Mouse (Mus musculus): ENCODE results near the gene Pgap2. TPM values are rescaled to one million over a fixed set of nuclear protein-coding genes. Genes with fewer than 3 reads are reported as not detected.

The Pgap2 gene
- total and polyA plus RNA-seq, 3 experiments, result 18.3 to 38.5 (median 23.7) TPM

- Histone ChIP-seq H3K27me3 (replicated peaks) (no peaks in the 10 kb centered on the region), H3K79me2 (replicated peaks; ENCODE audit: control insufficient read depth, extremely low read depth, insufficient read depth, poor library complexity, severe bottlenecking) (no peaks in the 10 kb centered on the region), H3K36me3 (replicated peaks in 1 of 2; ENCODE audit: control insufficient read depth in 1 of 2, insufficient read depth in 1 of 2, low read length in 1 of 2) (peaks cover 0 to 11% of the 10 kb centered on the region in 2 experiments), H3K9me3 (replicated peaks; ENCODE audit: low read length) (no peaks in the 10 kb centered on the region), H3K4me3 (replicated peaks in 1 of 3; ENCODE audit: low read depth in 2 of 3, low read length in 2 of 3, poor library complexity in 1 of 3) (no peak overlapping the region), H3K4me2 (ENCODE audit: insufficient read depth, low read depth, poor library complexity, severe bottlenecking) (peak overlapping the region; percentile 57; the same call in 1 of the 2 replicates), H3K4me1 (ENCODE audit: control insufficient read depth in 1 of 2, insufficient read depth in 2 of 2) (peaks cover 0 to 9% of the 10 kb centered on the region in 2 experiments; a peak in 2 of 4 replicates), H3K9ac (ENCODE audit: insufficient read depth, low read depth) (no peak overlapping the region), H3K27ac (ENCODE audit: insufficient read depth, low read depth) (no peak overlapping the region)
- dilution Hi-C loops (cut with MboI; ENCODE audit: extremely low pct_ligation_motif_present, extremely low pct_unique_long_range_greater_than_20kb, low sequenced_read_pairs) (no loop called here), in situ Hi-C loops (cut with MboI; ENCODE audit: low pct_ligation_motif_present, low pct_unique_long_range_greater_than_20kb, low sequenced_read_pairs) (no loop called here)
- TF ChIP-seq CHD1 (IDR thresholded peaks at IDR 0.05; ENCODE audit: low read depth, low read length), result no peak
- no peak for TF ChIP-seq MYC (IDR thresholded peaks at IDR 0.05; ENCODE audit: low read depth, low read length)
- no peak for TF ChIP-seq E2F4 (IDR thresholded peaks at IDR 0.05; ENCODE audit: insufficient replicate concordance, low read depth, low read length)
- no peak for TF ChIP-seq CTCF (conservative IDR thresholded peaks at IDR 0.05 in 1 of 2, IDR thresholded peaks at IDR 0.05 in 1 of 2; ENCODE audit: low read depth in 2 of 2, low read length in 2 of 2)
- TF ChIP-seq SMC3 (IDR thresholded peaks at IDR 0.05; ENCODE audit: low read depth, low read length), result no peak
- no peak for TF ChIP-seq GABPA (IDR thresholded peaks at IDR 0.05; ENCODE audit: insufficient replicate concordance, low read depth, low read length)
- no peak for DNase-seq (ENCODE audit: extremely low read depth)
Measured at GRCm38 (mm10) chr7:102221899-102222298, 11.9 kb downstream of the Pgap2 start.

- peak overlapping the region in 2 of 3 experiments; percentile 21 to 47 for H3K4me3 ChIP-seq (replicated peaks in 1 of 3; ENCODE audit: low read depth in 2 of 3, low read length in 2 of 3, poor library complexity in 1 of 3)
- H3K4me2 ChIP-seq (ENCODE audit: insufficient read depth, low read depth, poor library complexity, severe bottlenecking), result peak overlapping the region; percentile 57; the same call in 1 of the 2 replicates
- no peak overlapping the region for H3K27ac ChIP-seq (ENCODE audit: insufficient read depth, low read depth)
- in situ Hi-C loops (cut with MboI; ENCODE audit: low pct_ligation_motif_present, low pct_unique_long_range_greater_than_20kb, low sequenced_read_pairs), result no loop called here
- TF ChIP-seq BHLHE40 (IDR thresholded peaks at IDR 0.05; ENCODE audit: low read depth, low read length) (peak; percentile 56), RAD21 (IDR thresholded peaks at IDR 0.05; ENCODE audit: low read depth, low read length) (peak; percentile 34), MAZ (IDR thresholded peaks at IDR 0.05; ENCODE audit: low read depth, low read length) (0 out of 2 replicates have a peak, but pooled peaks have one; percentile 21), CTCF (conservative IDR thresholded peaks at IDR 0.05 in 1 of 2, IDR thresholded peaks at IDR 0.05 in 1 of 2; ENCODE audit: low read depth in 2 of 2, low read length in 2 of 2) (peak in 1 of 2 experiments; percentile 58; a peak in 2 of 4 replicates), MAFK (IDR thresholded peaks at IDR 0.05; ENCODE audit: insufficient replicate concordance, low read length) (no peak)
- H3K27me3 ChIP-seq (replicated peaks), result no peaks in the 10 kb centered on the region
- no peaks in the 10 kb centered on the region for H3K79me2 ChIP-seq (replicated peaks; ENCODE audit: control insufficient read depth, extremely low read depth, insufficient read depth, poor library complexity, severe bottlenecking)
- no peak overlapping the region for H3K9ac ChIP-seq (ENCODE audit: insufficient read depth, low read depth)
- dilution Hi-C loops (cut with MboI; ENCODE audit: extremely low pct_ligation_motif_present, extremely low pct_unique_long_range_greater_than_20kb, low sequenced_read_pairs), result no loop called here
- H3K9me3 ChIP-seq (replicated peaks; ENCODE audit: low read length), result no peaks in the 10 kb centered on the region
- H3K36me3 ChIP-seq (replicated peaks in 1 of 2; ENCODE audit: control insufficient read depth in 1 of 2, insufficient read depth in 1 of 2, low read length in 1 of 2), result peaks cover 0 to 14% of the 10 kb centered on the region in 2 experiments
- peak; percentile 67 for DNase-seq (ENCODE audit: extremely low read depth)
- peaks cover 0 to 9% of the 10 kb centered on the region in 2 experiments; a peak in 2 of 4 replicates for H3K4me1 ChIP-seq (ENCODE audit: control insufficient read depth in 1 of 2, insufficient read depth in 2 of 2)
Measured at GRCm38 (mm10) chr7:102222336-102222735, 12.3 kb downstream of the Pgap2 start.

GRCm38 (mm10) chr7:102222830-102223556 is 13.0 kb downstream of the Pgap2 start:
- Histone ChIP-seq H3K4me3 (replicated peaks in 1 of 3; ENCODE audit: low read depth in 2 of 3, low read length in 2 of 3, poor library complexity in 1 of 3) (peak overlapping the region in 2 of 3 experiments; percentile 21 to 47), H3K27me3 (replicated peaks) (no peaks in the 10 kb centered on the region), H3K4me1 (ENCODE audit: control insufficient read depth in 1 of 2, insufficient read depth in 2 of 2) (peaks cover 0 to 9% of the 10 kb centered on the region in 2 experiments; a peak in 2 of 4 replicates), H3K9me3 (replicated peaks; ENCODE audit: low read length) (no peaks in the 10 kb centered on the region), H3K79me2 (replicated peaks; ENCODE audit: control insufficient read depth, extremely low read depth, insufficient read depth, poor library complexity, severe bottlenecking) (no peaks in the 10 kb centered on the region), H3K9ac (ENCODE audit: insufficient read depth, low read depth) (no peak overlapping the region), H3K4me2 (ENCODE audit: insufficient read depth, low read depth, poor library complexity, severe bottlenecking) (no peak overlapping the region), H3K36me3 (replicated peaks in 1 of 2; ENCODE audit: control insufficient read depth in 1 of 2, insufficient read depth in 1 of 2, low read length in 1 of 2) (peaks cover 0 to 20% of the 10 kb centered on the region in 2 experiments), H3K27ac (ENCODE audit: insufficient read depth, low read depth) (no peak overlapping the region)
- in situ Hi-C loops (cut with MboI; ENCODE audit: low pct_ligation_motif_present, low pct_unique_long_range_greater_than_20kb, low sequenced_read_pairs), result no loop called here
- no peak for TF ChIP-seq IRF4 (IDR thresholded peaks at IDR 0.05; ENCODE audit: low read depth, low read length)
- peak; percentile 37 for TF ChIP-seq ZNF384 (IDR thresholded peaks at IDR 0.05; ENCODE audit: low read depth, low read length)
- TF ChIP-seq POLR2A (IDR thresholded peaks at IDR 0.05; ENCODE audit: low read depth, low read length), result no peak
- no peak for TF ChIP-seq ZC3H11A (IDR thresholded peaks at IDR 0.05; ENCODE audit: low read depth, low read length)
- no peak for TF ChIP-seq HCFC1 (IDR thresholded peaks at IDR 0.05; ENCODE audit: low read depth, low read length)
- no peak for TF ChIP-seq UBTF (IDR thresholded peaks at IDR 0.05; ENCODE audit: low read depth, low read length)
- no peak for TF ChIP-seq GABPA (IDR thresholded peaks at IDR 0.05; ENCODE audit: insufficient replicate concordance, low read depth, low read length)
- TF ChIP-seq ZKSCAN1 (IDR thresholded peaks at IDR 0.05; ENCODE audit: borderline replicate concordance, low read depth, low read length), result no peak
- TF ChIP-seq POLR2AphosphoS2 (IDR thresholded peaks at IDR 0.05; ENCODE audit: low read depth, low read length), result no peak
- DNase-seq (ENCODE audit: extremely low read depth), result no peak
- dilution Hi-C loops (cut with MboI; ENCODE audit: extremely low pct_ligation_motif_present, extremely low pct_unique_long_range_greater_than_20kb, low sequenced_read_pairs), result no loop called here
